Mouse (Mus musculus) liver, embryonic 16.5 days (tissue): ENCODE measurements around the gene D430041D05Rik. TPM values are rescaled to one million over a fixed set of nuclear protein-coding genes. Genes with fewer than 3 reads are reported as not detected.

ENCODE experiments used
- ATAC-seq: fragments of 200-750 bp; cut with Nextera tagmentation; 2 replicates; pipeline ENCODE4 v1.8.0; 2017; ENCODE audit warnings: low read depth, mild to moderate bottlenecking, moderate number of reproducible peaks, moderate library complexity
- H3K27ac ChIP-seq: fragments of 300-500 bp; sonication (generic); 2 replicates; pipeline ENCODE4 v1.5.1; 2014; ENCODE audit warnings: mild to moderate bottlenecking, low read length
- H3K27me3 ChIP-seq: fragments of 300-500 bp; sonication (generic); 2 replicates; pipeline ENCODE4 v1.6.1; 2014; ENCODE audit warnings: low read depth, low read length, mixed read lengths; ENCODE audit not compliant: control insufficient read depth, insufficient read depth
- H3K36me3 ChIP-seq: fragments of 300-500 bp; sonication (generic); 2 replicates; pipeline ENCODE4 v1.6.1; 2014; ENCODE audit warnings: mild to moderate bottlenecking; ENCODE audit not compliant: control insufficient read depth, insufficient read depth
- H3K4me1 ChIP-seq: fragments of 300-500 bp; sonication (generic); 2 replicates; pipeline ENCODE4 v1.6.1; 2014; ENCODE audit warnings: low read depth, low read length, mixed read lengths; ENCODE audit not compliant: control insufficient read depth
- H3K4me2 ChIP-seq: fragments of 300-500 bp; sonication (generic); 2 replicates; pipeline ENCODE4 v1.6.1; 2014; ENCODE audit warnings: low read depth, low read length, mixed read lengths
- H3K4me3 ChIP-seq: fragments of 300-500 bp; sonication (generic); 2 replicates; pipeline ENCODE4 v1.5.1; 2014; ENCODE audit warnings: low read depth, mild to moderate bottlenecking, low read length
- H3K9ac ChIP-seq: fragments of 300-500 bp; sonication (generic); 2 replicates; pipeline ENCODE4 v1.6.1; 2014; ENCODE audit warnings: low read depth, low read length
- H3K9me3 ChIP-seq: fragments of 300-500 bp; sonication (generic); replicated peaks from 2 replicates; pipeline ENCODE4 v1.6.1; 2016; ENCODE audit warnings: low read length; ENCODE audit not compliant: control insufficient read depth
- WGBS: fragments of 180-500 bp; shearing (Covaris S2); extraction: QIAGEN DNeasy Blood & Tissue Kit; methylation state at CpG from one replicate; pipeline ENCODE4 v1.1.7; 2014; ENCODE audit not compliant: insufficient replicate concordance; 5-methylcytosine and 5-hydroxymethylcytosine counted together
- polyA plus RNA-seq: library from polyadenylated mRNA; unstranded; fragments of >200 nt; fragmentation: Nextera tagmentation; extraction: Ambion mirVana; gene quantifications from 2 replicates; pipeline ENCODE4 v1.2.1, GENCODE M21; 2015

The D430041D05Rik gene
- polyA plus RNA-seq, 1 experiment from 2014 or later: not detected

DNA sequence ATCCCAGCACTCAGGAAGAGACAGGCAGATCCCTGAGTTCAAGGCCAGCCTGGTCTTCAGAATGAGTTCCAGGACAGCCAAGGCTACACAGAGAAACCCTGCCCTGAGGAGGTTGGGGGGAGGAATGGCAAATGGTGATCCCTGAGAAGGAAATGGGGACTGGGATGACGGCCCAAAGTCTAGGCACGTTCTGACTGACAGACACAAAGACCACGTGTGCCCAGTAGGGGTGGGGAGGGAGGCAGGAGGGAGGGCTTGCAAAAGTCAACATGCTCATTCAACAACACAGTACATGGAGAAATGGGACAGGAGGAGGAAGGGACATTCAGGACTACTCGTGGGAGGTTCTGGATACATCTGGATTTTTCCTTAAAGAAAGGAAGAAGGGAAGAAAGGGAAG lies 1.7 kb upstream of the D430041D05Rik start:
- Histone ChIP-seq H3K9me3 (no peaks in the 10 kb centered on the region), H3K27me3 (peaks cover 44% of the 10 kb centered on the region), H3K4me1 (no peaks in the 10 kb centered on the region), H3K9ac (no peak overlapping the region), H3K36me3 (no peaks in the 10 kb centered on the region), H3K4me3 (no peak overlapping the region), H3K4me2 (no peak overlapping the region), H3K27ac (no peak overlapping the region)
- WGBS: 17% methylated on average over 4 of the region's 4 CpGs
- no peak for ATAC-seq

DNA sequence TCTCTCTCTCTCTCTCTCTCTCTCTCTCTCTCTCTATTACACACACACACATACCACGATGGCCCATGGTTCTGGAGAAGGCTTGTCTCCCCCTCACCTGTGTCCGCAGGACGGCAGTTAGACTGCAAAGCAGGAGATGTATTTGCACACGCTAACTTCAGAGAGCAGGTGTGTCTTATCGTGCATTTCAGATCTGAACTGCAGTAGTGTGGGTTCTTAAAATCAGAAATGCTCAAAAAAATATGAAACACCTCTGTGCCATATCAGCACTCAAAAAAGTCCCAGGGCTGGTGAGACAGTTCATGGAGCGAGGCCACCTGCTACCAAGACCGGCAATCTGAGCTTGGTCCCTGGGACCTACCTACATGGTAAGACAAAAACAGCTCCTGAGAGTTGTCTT lies 993 bp upstream of the D430041D05Rik start:
- H3K4me3 ChIP-seq: no peak overlapping the region
- no peak overlapping the region for H3K27ac ChIP-seq
- H3K27me3 ChIP-seq: peaks cover 50% of the 10 kb centered on the region
- no peaks in the 10 kb centered on the region for H3K4me1 ChIP-seq
- no peaks in the 10 kb centered on the region for H3K36me3 ChIP-seq
- WGBS: 70% methylated on average over 7 of the region's 7 CpGs
- ATAC-seq: no peak
- H3K4me2 ChIP-seq: no peak overlapping the region
- H3K9ac ChIP-seq: no peak overlapping the region
- no peaks in the 10 kb centered on the region for H3K9me3 ChIP-seq

DNA sequence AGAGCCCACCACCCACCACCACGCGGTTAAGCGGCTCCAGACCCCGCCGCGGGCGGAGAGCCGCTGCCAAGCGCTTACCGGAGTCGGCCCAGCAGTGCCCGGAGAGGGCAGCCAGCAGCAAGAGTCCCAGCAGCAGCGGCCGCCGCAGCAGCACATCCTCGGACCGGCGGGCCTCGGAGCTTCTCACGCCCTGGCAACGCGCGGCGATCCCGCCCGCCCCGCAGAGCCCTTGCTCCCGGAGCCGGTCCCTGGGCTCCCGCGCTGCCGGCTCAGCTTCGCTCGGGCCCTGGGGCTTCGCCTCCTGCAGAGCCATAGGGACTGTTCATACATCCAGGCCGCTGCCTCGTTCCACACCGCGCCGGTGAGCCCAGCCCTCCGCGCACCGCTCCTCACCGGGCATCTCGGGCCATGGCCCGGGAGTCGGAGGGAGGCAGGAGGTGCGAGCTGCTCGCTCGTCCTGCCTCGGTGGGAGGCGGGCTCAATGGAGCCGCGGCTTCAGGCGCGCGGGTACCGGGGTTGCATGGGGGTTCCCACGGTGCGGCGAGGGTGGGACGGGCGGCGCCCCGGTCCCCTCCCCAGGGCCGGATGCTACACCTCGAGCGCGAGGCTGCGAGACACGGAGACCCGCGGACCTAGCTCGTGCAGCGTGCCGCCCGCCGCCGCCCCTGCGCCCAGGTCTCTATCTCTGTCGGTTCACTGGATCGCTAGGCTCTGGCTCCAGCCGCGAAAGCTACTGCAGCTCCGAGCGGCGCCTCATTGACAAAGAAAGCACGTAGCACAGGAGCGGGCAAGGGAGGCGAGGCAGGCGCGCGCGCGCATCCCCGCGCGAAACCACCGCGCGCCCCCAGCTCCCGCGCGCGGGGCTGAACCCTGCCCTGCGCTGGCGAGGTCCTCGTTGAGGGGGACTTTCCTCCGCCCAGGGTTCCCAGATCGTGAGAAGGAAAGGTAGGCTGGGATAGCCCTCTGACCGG lies 677 bp downstream of the D430041D05Rik start:
- WGBS: 1% methylated on average over 99 of the region's 111 CpGs

DNA sequence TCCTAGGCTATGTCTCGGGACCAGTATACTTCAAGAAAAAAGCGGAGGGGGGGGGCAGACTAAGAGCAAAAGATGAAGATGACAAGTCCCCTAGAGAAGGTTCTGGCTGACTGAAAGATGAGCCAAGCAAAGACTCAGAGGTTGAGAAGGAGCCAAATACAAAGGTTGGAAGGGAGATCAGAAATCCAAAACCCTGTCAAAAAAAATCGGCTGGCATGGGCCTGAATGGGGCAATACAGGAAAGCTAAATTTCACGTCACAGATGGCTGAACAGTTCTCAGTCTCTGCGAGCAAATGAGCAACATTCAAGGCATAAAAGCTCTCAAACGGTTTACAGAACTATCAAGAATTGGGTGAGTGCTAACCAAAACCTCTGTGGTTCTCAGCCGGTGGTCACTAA lies 2.5 kb downstream of the D430041D05Rik start:
- H3K27ac ChIP-seq: no peak overlapping the region
- H3K4me3 ChIP-seq: no peak overlapping the region
- no peak overlapping the region for H3K9ac ChIP-seq
- no peak for ATAC-seq
- H3K4me2 ChIP-seq: no peak overlapping the region
- no peaks in the 10 kb centered on the region for H3K9me3 ChIP-seq
- H3K36me3 ChIP-seq: no peaks in the 10 kb centered on the region
- H3K27me3 ChIP-seq: peaks cover 50% of the 10 kb centered on the region
- H3K4me1 ChIP-seq: no peaks in the 10 kb centered on the region
- 48% methylated on average over 7 of the region's 7 CpGs for WGBS

More for the DNA sequence above, 677 bp downstream of the D430041D05Rik start:
- H3K4me2 ChIP-seq: peak overlapping the region; percentile 54
- H3K27me3 ChIP-seq: peaks cover 50% of the 10 kb centered on the region
- H3K27ac ChIP-seq: no peak overlapping the region
- H3K4me1 ChIP-seq: no peaks in the 10 kb centered on the region
- no peak for ATAC-seq
- no peaks in the 10 kb centered on the region for H3K9me3 ChIP-seq
- peak overlapping the region; percentile 41 for H3K4me3 ChIP-seq
- H3K36me3 ChIP-seq: no peaks in the 10 kb centered on the region
- no peak overlapping the region for H3K9ac ChIP-seq

DNA sequence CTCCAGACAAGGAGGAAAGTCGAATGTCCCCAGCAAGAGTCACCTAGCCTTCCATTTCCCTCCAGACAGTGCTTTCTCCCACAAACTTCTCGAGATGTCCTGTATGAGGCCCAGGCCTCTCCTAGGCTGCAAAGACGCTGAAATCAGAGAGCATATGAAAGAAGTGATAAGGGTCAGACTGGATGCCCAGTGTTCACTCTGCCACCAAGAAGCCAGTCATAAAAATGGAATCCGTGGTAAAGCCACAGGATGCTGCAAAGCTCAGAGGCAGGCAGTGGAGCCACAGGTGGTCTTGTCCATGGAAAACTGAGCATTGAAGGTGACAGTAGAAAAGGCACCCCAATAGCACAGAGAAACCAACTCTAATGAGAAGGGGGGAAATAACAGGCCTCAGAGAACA lies 2.9 kb downstream of the D430041D05Rik start:
- H3K4me1 ChIP-seq: no peaks in the 10 kb centered on the region
- no peak overlapping the region for H3K4me3 ChIP-seq
- no peak overlapping the region for H3K27ac ChIP-seq
- no peak for ATAC-seq
- H3K9ac ChIP-seq: no peak overlapping the region
- 39% methylated on average over 4 of the region's 4 CpGs for WGBS
- no peak overlapping the region for H3K4me2 ChIP-seq
- H3K36me3 ChIP-seq: no peaks in the 10 kb centered on the region
- H3K9me3 ChIP-seq: no peaks in the 10 kb centered on the region
- H3K27me3 ChIP-seq: peaks cover 50% of the 10 kb centered on the region

DNA sequence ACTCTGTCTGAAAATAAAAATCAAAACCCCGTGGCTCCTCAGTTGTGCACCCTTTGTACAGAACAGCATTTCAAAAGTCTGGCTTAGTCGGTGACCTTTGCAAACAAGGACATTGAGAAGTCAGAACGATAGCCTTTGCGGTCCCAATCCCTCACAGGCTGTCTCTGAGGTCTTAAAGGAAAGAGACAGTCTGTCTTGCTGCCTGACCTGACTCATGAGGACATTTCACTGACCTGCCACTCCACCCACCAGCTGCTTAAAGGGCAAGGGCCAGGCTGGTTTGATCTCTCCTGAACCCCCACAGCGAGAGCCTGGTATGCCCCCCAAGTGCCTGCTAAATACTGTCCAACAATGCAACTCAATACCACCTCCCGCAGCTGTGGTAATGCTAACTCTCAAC lies 6.8 kb downstream of the D430041D05Rik start:
- no peaks in the 10 kb centered on the region for H3K9me3 ChIP-seq
- ATAC-seq: no peak
- 72% methylated on average over 6 of the region's 6 CpGs for WGBS

DNA sequence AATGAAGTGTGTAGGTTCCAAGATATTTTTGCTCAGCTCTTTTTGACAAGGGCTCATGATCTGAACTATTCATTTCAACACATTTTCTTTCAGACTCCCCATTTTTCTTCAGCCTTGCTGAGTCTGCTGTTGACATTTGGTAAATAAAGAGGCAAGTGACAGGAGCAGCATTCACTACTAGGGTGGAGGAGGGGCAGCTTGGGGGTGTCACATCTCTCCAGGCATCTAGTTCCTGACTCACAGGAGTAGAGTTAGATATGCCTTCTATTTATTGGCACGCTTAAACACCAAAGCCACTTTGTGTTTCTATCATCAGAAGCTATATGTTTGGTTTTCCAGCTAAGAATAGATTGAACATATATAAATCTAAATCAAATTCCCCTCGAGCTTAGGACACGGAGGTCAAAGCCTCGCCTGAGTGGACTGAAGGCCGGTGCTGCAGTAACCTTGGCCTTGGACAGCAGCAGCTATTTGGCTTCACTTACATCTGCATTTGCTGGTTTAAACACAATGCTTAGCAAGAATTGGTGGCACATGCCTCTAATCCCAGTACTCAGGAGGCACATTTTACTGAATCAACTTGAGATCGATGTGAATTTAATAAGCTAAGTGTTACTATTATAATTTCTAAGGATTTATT lies 12.0 kb downstream of the D430041D05Rik start:
- WGBS: 65% methylated on average over 6 of the region's 6 CpGs
- Histone ChIP-seq H3K4me2 (no peak overlapping the region), H3K36me3 (no peaks in the 10 kb centered on the region), H3K9ac (no peak overlapping the region), H3K4me1 (no peaks in the 10 kb centered on the region), H3K9me3 (no peaks in the 10 kb centered on the region), H3K27me3 (no peaks in the 10 kb centered on the region), H3K4me3 (no peak overlapping the region), H3K27ac (no peak overlapping the region)
- no peak for ATAC-seq

More for the DNA sequence above, 6.8 kb downstream of the D430041D05Rik start:
- H3K36me3 ChIP-seq: no peaks in the 10 kb centered on the region
- no peak overlapping the region for H3K4me3 ChIP-seq
- no peak overlapping the region for H3K4me2 ChIP-seq
- peaks cover 18% of the 10 kb centered on the region for H3K27me3 ChIP-seq
- no peak overlapping the region for H3K27ac ChIP-seq
- no peak overlapping the region for H3K9ac ChIP-seq
- no peaks in the 10 kb centered on the region for H3K4me1 ChIP-seq

DNA sequence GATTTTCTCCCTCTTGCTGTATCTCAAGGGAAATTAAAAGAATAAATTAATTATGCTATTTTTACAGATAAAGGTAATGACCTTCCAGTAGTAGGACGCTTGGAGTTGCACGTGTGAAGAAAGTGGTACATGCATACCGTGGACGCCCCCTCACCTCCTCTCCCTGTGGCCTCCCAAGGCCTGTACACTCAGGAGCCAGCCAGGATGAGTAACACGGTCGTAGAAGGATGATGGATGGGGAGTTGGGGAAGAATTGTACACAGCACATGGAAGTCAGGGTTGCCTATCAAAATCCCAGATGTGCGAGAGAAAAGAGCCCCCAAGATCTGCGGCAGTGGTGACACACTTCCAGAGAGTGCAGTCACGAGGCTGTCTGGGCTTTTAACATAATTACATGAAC lies 14.9 kb downstream of the D430041D05Rik start:
- no peak overlapping the region for H3K27ac ChIP-seq
- H3K27me3 ChIP-seq: no peaks in the 10 kb centered on the region
- H3K9ac ChIP-seq: no peak overlapping the region
- no peaks in the 10 kb centered on the region for H3K9me3 ChIP-seq
- no peak for ATAC-seq
- H3K4me2 ChIP-seq: no peak overlapping the region
- WGBS: 62% methylated on average over 9 of the region's 9 CpGs
- H3K4me3 ChIP-seq: no peak overlapping the region
- H3K36me3 ChIP-seq: no peaks in the 10 kb centered on the region
- no peaks in the 10 kb centered on the region for H3K4me1 ChIP-seq

DNA sequence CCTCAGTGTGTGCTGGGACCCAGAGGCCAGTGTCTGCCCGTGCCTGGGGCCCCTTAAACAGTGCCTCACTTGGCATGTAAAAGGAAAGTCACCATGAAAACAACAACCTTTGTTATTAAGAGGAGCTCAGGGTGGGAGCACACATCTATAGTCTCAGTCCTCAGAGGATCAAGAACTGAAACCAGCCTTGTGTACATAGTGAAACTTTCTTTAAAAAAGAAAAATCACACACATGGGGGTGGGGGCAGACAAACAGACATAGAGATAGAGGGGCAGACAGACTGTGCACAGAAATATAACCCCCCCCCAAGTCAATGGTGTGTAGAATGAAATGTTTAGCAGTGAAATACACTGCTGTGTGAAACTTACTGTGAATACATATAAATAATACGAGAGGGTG lies 16.0 kb downstream of the D430041D05Rik start:
- ATAC-seq: no peak
- H3K36me3 ChIP-seq: no peaks in the 10 kb centered on the region
- H3K4me2 ChIP-seq: no peak overlapping the region
- no peak overlapping the region for H3K4me3 ChIP-seq
- H3K4me1 ChIP-seq: no peaks in the 10 kb centered on the region
- H3K9me3 ChIP-seq: no peaks in the 10 kb centered on the region
- H3K9ac ChIP-seq: no peak overlapping the region
- H3K27me3 ChIP-seq: no peaks in the 10 kb centered on the region
- H3K27ac ChIP-seq: no peak overlapping the region
- WGBS: 45% methylated on average over 2 of the region's 2 CpGs
